Mouse (Mus musculus) liver, embryonic 14.5 days (tissue): Measurements from ENCODE around the gene Lancl1. TPM values are rescaled to one million over a fixed set of nuclear protein-coding genes. Genes with fewer than 3 reads are reported as not detected.
A peak's percentile ranks its signal among the peaks of the same experiment; 100 is the strongest.

ENCODE experiments used
- ATAC-seq: fragments of 200-750 bp; cut with Nextera tagmentation; 2 replicates; pipeline ENCODE4 v1.8.0; 2017; ENCODE audit warnings: moderate number of reproducible peaks, mild to moderate bottlenecking, moderate library complexity; ENCODE audit not compliant: insufficient read depth
- DNase-seq, 3 experiments: peaks; one replicate each; pipeline ENCODE4 v3.0.0-alpha.2; 2012 to 2013; ENCODE audit warnings: low read depth in 3 of 3, low spot score in 3 of 3
- H3K27ac ChIP-seq: fragments of 300-500 bp; sonication (generic); 2 replicates; pipeline ENCODE4 v1.5.1; 2014; ENCODE audit warnings: moderate library complexity, mild to moderate bottlenecking, control low read depth, inconsistent platforms
- H3K27me3 ChIP-seq: fragments of 300-500 bp; sonication (generic); 2 replicates; pipeline ENCODE4 v1.6.1; 2014; ENCODE audit warnings: mild to moderate bottlenecking, low read length, moderate library complexity; ENCODE audit not compliant: control insufficient read depth, insufficient read depth
- H3K36me3 ChIP-seq: fragments of 300-500 bp; sonication (generic); replicated peaks from 2 replicates; pipeline ENCODE4 v1.6.1; 2014; ENCODE audit warnings: low read depth; ENCODE audit not compliant: control insufficient read depth, insufficient read depth
- H3K4me1 ChIP-seq, 2 experiments: fragments of 200-500 bp in 1 of 2; fragments of 300-500 bp in 1 of 2; sonication (generic) in 1 of 2; replicated peaks; 2 replicates each; pipeline ENCODE4 v1.6.1; 2012 to 2014; ENCODE audit warnings: antibody characterized with exemption in 1 of 2, inconsistent platforms in 1 of 2, low read length in 1 of 2; ENCODE audit not compliant: control insufficient read depth in 2 of 2, insufficient read depth in 2 of 2
- H3K4me2 ChIP-seq: fragments of 300-500 bp; sonication (generic); 2 replicates; pipeline ENCODE4 v1.6.1; 2014; ENCODE audit warnings: low read depth, mild to moderate bottlenecking, control low read depth, moderate library complexity
- H3K4me3 ChIP-seq, 2 experiments: fragments of 200-500 bp in 1 of 2; fragments of 300-500 bp in 1 of 2; sonication (generic) in 1 of 2; 2 replicates each; pipeline ENCODE4 v1.5.1; 2012 to 2014; ENCODE audit warnings: low read depth in 2 of 2, low read length in 2 of 2, mild to moderate bottlenecking in 2 of 2, control low read depth in 1 of 2, inconsistent platforms in 1 of 2, moderate library complexity in 1 of 2; ENCODE audit not compliant: insufficient read depth in 1 of 2
- H3K9ac ChIP-seq: fragments of 300-500 bp; sonication (generic); replicated peaks from 2 replicates; pipeline ENCODE4 v1.6.1; 2014; ENCODE audit warnings: mild to moderate bottlenecking, control low read depth, moderate library complexity
- H3K9me3 ChIP-seq: fragments of 300-500 bp; sonication (generic); 2 replicates; pipeline ENCODE4 v1.6.1; 2016; ENCODE audit warnings: low read length, mixed read lengths; ENCODE audit not compliant: control insufficient read depth
- CTCF ChIP-seq: IDR thresholded peaks from 2 replicates; pipeline ENCODE4 v1.5.1; 2016; ENCODE audit warnings: antibody characterized with exemption, low read depth, control low read depth
- EP300 ChIP-seq: IDR thresholded peaks from 2 replicates; pipeline ENCODE4 v1.6.1; 2016; ENCODE audit warnings: antibody characterized with exemption, low read depth
- whole genome bisulfite sequencing: fragments of 180-500 bp; shearing (Covaris S2); extraction: QIAGEN DNeasy Blood & Tissue Kit; methylation state at CpG from one replicate; pipeline ENCODE4 v1.1.7; 2014; ENCODE audit not compliant: insufficient replicate concordance; 5-methylcytosine and 5-hydroxymethylcytosine counted together
- polyA plus RNA-seq, 2 experiments: library from polyadenylated mRNA; depleted of rRNA in 1 of 2; stranded (reverse) in 1 of 2; unstranded in 1 of 2; fragments of >200 nt; fragmentation: Nextera tagmentation in 1 of 2; extraction: Ambion mirVana in 1 of 2; gene quantifications; 2 replicates each; pipeline versions ENCODE4 v1.2.1 to v1.2.3; 2012 to 2014

Lancl1 gene
- polyA plus RNA-seq (2012; rRNA removed), result 10.4 and 16.1 TPM in 2 replicates
- polyA plus RNA-seq (2014; fragmentation: Nextera tagmentation; extraction: Ambion mirVana), result 24.0 and 25.8 TPM in 2 replicates

DNA sequence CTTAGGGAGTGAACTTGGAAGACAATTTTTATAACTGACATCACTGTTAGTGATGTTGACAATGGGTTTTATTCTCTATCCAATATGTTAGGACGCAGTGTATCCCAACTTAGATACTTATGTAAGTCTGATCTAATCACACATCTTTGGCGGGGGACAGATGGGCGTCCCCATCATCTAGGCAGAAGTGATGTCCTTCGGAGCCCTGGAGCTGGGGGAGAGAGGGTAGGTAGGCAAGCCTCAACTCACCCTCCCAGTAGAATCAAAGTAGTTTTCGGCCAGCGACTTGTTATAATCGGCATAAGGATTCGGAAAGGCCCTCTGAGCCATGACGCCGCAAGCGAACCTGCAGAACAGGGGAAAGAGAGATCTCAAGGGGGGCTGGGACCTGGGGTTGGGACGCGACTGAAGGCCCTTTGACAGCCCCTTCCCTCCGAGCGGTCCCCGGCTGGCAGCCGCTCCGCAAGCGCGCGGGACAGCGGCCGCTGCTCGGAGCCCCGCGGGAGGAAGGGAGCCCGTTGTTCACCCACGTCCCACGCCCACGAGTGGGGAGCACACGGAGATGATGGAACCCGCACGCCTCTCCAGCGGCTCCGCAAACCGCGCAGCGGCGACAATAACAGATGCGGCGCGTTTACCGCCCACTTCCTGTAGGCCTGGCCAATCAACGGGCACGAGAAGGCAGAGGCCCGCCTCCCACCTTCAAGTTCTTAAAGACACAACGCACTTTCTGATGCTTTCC, at the start of gene Lancl1:
TSS of gene Lancl1 (minus strand) at position 627 of the 742 bp plus-strand sequence.
- ATAC-seq (peak; percentile 96), DNase-seq (peak; percentile 70 to 81 (median 73))
- TF ChIP-seq CTCF (no peak), EP300 (no peak)
- Histone ChIP-seq H3K27me3 (no peaks in the 10 kb centered on the region), H3K4me1 (peaks cover 3 to 19% of the 10 kb centered on the region in 2 experiments; a peak in 3 of 4 replicates), H3K9me3 (no peaks in the 10 kb centered on the region), H3K27ac (no peak within 1 kb of the TSS), H3K36me3 (no peaks in the 10 kb centered on the region), H3K9ac (peak within 1 kb of the TSS; percentile 72), H3K4me2 (peak within 1 kb of the TSS; percentile 83), H3K4me3 (peak within 1 kb of the TSS; percentile 79 to 83)
- WGBS, result under 1% methylated on average over 44 of the region's 47 CpGs

DNA sequence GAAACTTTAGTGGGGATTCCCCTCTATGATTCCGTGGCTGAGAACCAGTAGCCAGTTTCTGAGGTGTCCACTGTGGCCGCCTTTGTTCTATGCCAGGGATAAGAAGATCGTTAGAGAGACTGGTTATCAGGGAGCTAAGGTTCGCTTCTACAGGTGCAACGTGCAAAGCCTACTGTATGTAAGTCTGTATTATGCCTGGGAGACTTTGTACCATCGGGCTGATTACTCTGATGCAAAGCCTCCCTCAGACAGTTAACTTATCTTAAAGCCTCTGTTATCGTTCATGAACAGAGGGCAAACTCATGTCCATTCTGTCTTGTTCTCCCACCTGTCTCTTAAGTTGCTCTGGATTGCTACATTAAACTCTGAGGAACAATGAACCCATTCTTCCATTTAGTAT, 40.5 kb upstream of the Lancl1 start:
- DNase-seq (no peak), ATAC-seq (no peak)
- 51% methylated on average over 7 of the region's 7 CpGs for whole genome bisulfite sequencing
- Histone ChIP-seq H3K4me2 (no peak overlapping the region), H3K4me3 (no peak overlapping the region), H3K27me3 (no peaks in the 10 kb centered on the region), H3K36me3 (no peaks in the 10 kb centered on the region), H3K9ac (no peak overlapping the region), H3K4me1 (no peaks in the 10 kb centered on the region), H3K9me3 (no peaks in the 10 kb centered on the region), H3K27ac (no peak overlapping the region)
- no peak for TF ChIP-seq CTCF
- TF ChIP-seq EP300, result no peak

DNA sequence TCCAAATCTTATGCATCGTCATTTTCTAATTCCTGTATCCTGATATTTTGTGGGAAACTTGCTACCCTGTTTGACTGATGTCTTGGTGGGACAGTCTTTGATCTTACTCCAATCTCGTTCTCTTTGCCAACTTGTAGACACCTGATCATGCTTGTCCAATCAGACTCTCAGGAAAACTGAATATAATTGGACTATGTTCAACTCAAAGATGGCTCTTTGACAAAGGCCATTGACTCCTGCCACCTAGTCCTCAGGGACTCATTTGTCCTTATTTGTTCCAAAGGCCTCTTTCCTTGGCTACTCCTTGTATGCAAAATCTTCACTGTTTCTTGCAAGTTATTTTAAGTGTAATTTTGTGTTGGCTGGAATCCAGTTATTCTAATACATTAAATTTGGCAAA, 40.0 kb upstream of the Lancl1 start:
- Histone ChIP-seq H3K9ac (no peak overlapping the region), H3K4me1 (no peaks in the 10 kb centered on the region), H3K27ac (no peak overlapping the region), H3K36me3 (no peaks in the 10 kb centered on the region), H3K27me3 (no peaks in the 10 kb centered on the region), H3K4me3 (no peak overlapping the region), H3K4me2 (no peak overlapping the region), H3K9me3 (no peaks in the 10 kb centered on the region)
- DNase-seq (no peak), ATAC-seq (no peak)
- TF ChIP-seq CTCF (no peak), EP300 (no peak)
- WGBS, result 54% methylated on average over 2 of the region's 2 CpGs

DNA sequence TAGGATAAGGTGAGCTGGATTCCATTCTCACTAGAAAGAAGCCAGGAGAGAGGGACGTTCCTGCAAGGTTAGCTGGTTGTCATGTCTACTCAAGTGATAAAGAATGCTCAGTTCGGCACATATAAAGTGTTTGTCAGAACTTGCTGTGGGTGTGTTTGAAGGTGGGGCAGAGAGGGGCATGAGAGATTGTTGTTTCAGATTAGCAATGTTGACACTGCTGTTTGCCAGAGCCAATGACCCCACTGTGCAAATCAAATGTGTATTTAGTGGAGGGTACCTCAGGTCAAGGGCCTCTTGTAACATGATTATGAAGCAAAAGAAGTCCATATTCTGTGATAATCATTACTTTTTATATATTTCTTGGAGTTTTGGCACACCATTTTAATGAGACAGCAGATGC, 39.1 kb upstream of the Lancl1 start:
- H3K27me3 ChIP-seq, result no peaks in the 10 kb centered on the region
- no peak overlapping the region for H3K4me3 ChIP-seq
- no peak overlapping the region for H3K4me2 ChIP-seq
- H3K36me3 ChIP-seq, result no peaks in the 10 kb centered on the region
- no peaks in the 10 kb centered on the region for H3K4me1 ChIP-seq
- ATAC-seq, result peak; percentile 62
- peak in 2 of 3 experiments; percentile 4 to 6 for DNase-seq
- TF ChIP-seq EP300 (no peak), CTCF (no peak)
- H3K9me3 ChIP-seq, result no peaks in the 10 kb centered on the region
- H3K9ac ChIP-seq, result no peak overlapping the region
- no peak overlapping the region for H3K27ac ChIP-seq
- 48% methylated on average over 2 of the region's 2 CpGs for WGBS

DNA sequence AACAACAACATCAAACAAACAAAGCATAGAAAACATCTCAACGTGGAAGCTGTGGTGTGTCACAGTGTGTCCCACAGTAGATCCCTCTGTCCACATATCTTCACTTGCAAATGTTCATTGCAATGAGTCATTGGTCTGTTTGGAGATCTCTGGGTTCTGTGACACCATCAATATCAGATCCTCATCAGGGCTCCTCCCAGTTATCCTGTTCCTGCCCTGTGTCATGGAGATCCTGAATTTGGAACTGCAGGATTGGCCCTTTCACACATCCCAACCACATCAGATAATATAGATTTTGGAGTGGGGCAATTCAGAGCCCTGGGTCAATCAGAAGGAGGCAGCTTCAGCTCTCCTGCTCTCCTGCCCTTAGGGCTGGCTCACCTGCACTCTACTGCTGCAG, 28.9 kb upstream of the Lancl1 start:
- H3K4me1 ChIP-seq, result no peaks in the 10 kb centered on the region
- no peaks in the 10 kb centered on the region for H3K27me3 ChIP-seq
- TF ChIP-seq EP300 (no peak), CTCF (no peak)
- no peak overlapping the region for H3K9ac ChIP-seq
- H3K9me3 ChIP-seq, result no peaks in the 10 kb centered on the region
- no peaks in the 10 kb centered on the region for H3K36me3 ChIP-seq
- no peak overlapping the region for H3K4me2 ChIP-seq
- ATAC-seq, result no peak
- no peak overlapping the region for H3K4me3 ChIP-seq
- WGBS, result 6% methylated on average over 1 of the region's 1 CpGs
- H3K27ac ChIP-seq, result no peak overlapping the region
- DNase-seq, result no peak
